Mouse (Mus musculus) liver, postnatal 0 days (tissue): Measurements from ENCODE around the gene Atp6ap2. TPM values are rescaled to one million over a fixed set of nuclear protein-coding genes. Genes with fewer than 3 reads are reported as not detected.
"Not testable (repeated sequence)": the region's sequence is repeated elsewhere in the genome, so short reads cannot be mapped to it uniquely, and the experiment has no call there.

ENCODE experiments used
- ATAC-seq: fragments of 200-750 bp; cut with Nextera tagmentation; 2 replicates; pipeline ENCODE4 v1.8.0; 2017; ENCODE audit warnings: mild to moderate bottlenecking, moderate library complexity
- DNase-seq: peaks from one replicate; pipeline ENCODE4 v3.0.0-alpha.2; 2016
- H3K27ac ChIP-seq: fragments of 300-500 bp; sonication (generic); 2 replicates; pipeline ENCODE4 v1.5.1; 2014; ENCODE audit warnings: antibody characterized with exemption, moderate library complexity, mild to moderate bottlenecking, low read depth
- H3K27me3 ChIP-seq: fragments of 300-500 bp; sonication (generic); 2 replicates; pipeline ENCODE4 v1.6.1; 2014; ENCODE audit warnings: low read length, control low read depth, mixed read lengths; ENCODE audit not compliant: insufficient read depth
- H3K36me3 ChIP-seq: fragments of 300-500 bp; sonication (generic); replicated peaks from 2 replicates; pipeline ENCODE4 v1.6.1; 2014; ENCODE audit warnings: mild to moderate bottlenecking, control low read depth, low read length, moderate library complexity, mixed read lengths; ENCODE audit not compliant: insufficient read depth
- H3K4me1 ChIP-seq: fragments of 300-500 bp; sonication (generic); 2 replicates; pipeline ENCODE4 v1.6.1; 2014; ENCODE audit warnings: antibody characterized with exemption, mild to moderate bottlenecking, control low read depth; ENCODE audit not compliant: insufficient read depth
- H3K4me2 ChIP-seq: fragments of 300-500 bp; sonication (generic); 2 replicates; pipeline ENCODE4 v1.6.1; 2014; ENCODE audit warnings: low read depth, mild to moderate bottlenecking, low read length, moderate library complexity, mixed read lengths
- H3K4me3 ChIP-seq: fragments of 300-500 bp; sonication (generic); 2 replicates; pipeline ENCODE4 v1.5.1; 2014; ENCODE audit warnings: low read depth, low read length
- H3K9ac ChIP-seq: fragments of 300-500 bp; sonication (generic); replicated peaks from 2 replicates; pipeline ENCODE4 v1.6.1; 2014; ENCODE audit warnings: mild to moderate bottlenecking, moderate library complexity
- H3K9me3 ChIP-seq: fragments of 300-500 bp; sonication (generic); 2 replicates; pipeline ENCODE4 v1.6.1; 2016; ENCODE audit warnings: mild to moderate bottlenecking, control low read depth, low read length, mixed read lengths
- CTCF ChIP-seq: sonication (generic); IDR thresholded peaks from 2 replicates; pipeline ENCODE4 v1.5.1; 2016; ENCODE audit warnings: antibody characterized with exemption, low read depth
- EP300 ChIP-seq: IDR thresholded peaks from 2 replicates; pipeline ENCODE4 v1.6.1; 2016; ENCODE audit warnings: antibody characterized with exemption, low read depth, mild to moderate bottlenecking
- WGBS: fragments of 180-500 bp; shearing (Covaris S2); extraction: QIAGEN DNeasy Blood & Tissue Kit; methylation state at CpG from one replicate; pipeline ENCODE4 v1.1.7; 2014; ENCODE audit not compliant: insufficient replicate concordance; 5-methylcytosine and 5-hydroxymethylcytosine counted together
- polyA plus RNA-seq: library from polyadenylated mRNA; unstranded; fragments of >200 nt; fragmentation: Nextera tagmentation; extraction: Ambion mirVana; gene quantifications from 2 replicates; pipeline ENCODE4 v1.2.1, GENCODE M21; 2015

Atp6ap2 gene
- polyA plus RNA-seq, 1 experiment from 2014 or later: 64.0 TPM

- Histone ChIP-seq H3K27ac (no peak overlapping the region), H3K4me1 (no peaks in the 10 kb centered on the region), H3K4me2 (no peak overlapping the region), H3K36me3 (no peaks in the 10 kb centered on the region), H3K27me3 (no peaks in the 10 kb centered on the region), H3K9me3 (no peaks in the 10 kb centered on the region), H3K9ac (no peak overlapping the region), H3K4me3 (no peak overlapping the region)
- ATAC-seq: no peak
- no peak for TF ChIP-seq CTCF
- TF ChIP-seq EP300: no peak
- WGBS: 75% methylated on average over 5 of the region's 5 CpGs
- DNase-seq: no peak
These were observed 4.3 kb upstream of the Atp6ap2 start for GRCm38 (mm10) chrX:12583261-12583660.

DNA sequence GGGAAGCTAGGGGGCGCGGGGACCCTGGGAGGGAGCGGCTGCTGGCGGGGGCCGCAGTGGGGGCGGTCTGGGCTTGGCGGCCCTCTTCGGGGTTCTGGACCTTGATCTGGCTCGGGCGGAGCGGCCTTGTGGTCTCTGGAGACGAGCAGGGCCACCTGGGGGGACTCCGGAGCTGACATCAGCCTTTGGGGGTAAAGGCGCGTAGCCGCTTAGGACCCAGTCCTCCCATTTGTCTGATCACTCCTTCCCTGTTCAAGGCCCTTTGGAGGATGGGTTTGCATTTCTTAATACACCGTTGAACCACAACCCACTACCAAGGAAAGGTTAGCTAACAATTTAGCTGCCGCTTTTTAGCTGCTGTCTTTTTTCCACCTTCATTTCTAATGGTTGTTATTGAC is 356 bp downstream of the Atp6ap2 start:
- no peaks in the 10 kb centered on the region for H3K9me3 ChIP-seq
- H3K4me2 ChIP-seq: peak overlapping the region; percentile 78
- WGBS: 18% methylated on average over 9 of the region's 18 CpGs
- H3K9ac ChIP-seq: peak overlapping the region; percentile 82
- no peak for TF ChIP-seq CTCF
- no peak for TF ChIP-seq EP300
- no peaks in the 10 kb centered on the region for H3K4me1 ChIP-seq
- ATAC-seq (peak; percentile 37), DNase-seq (no peak)
- no peaks in the 10 kb centered on the region; the same call in 1 of the 2 replicates for H3K27me3 ChIP-seq
- no peaks in the 10 kb centered on the region for H3K36me3 ChIP-seq
- H3K27ac ChIP-seq: peak overlapping the region; percentile 84
- H3K4me3 ChIP-seq: peak overlapping the region; percentile 76

- ATAC-seq (no peak), DNase-seq (no peak)
- no peaks in the 10 kb centered on the region for H3K36me3 ChIP-seq
- TF ChIP-seq EP300 (no peak), CTCF (no peak)
- WGBS: 62% methylated on average over 8 of the region's 8 CpGs
- H3K9ac ChIP-seq: no peak overlapping the region
- no peak overlapping the region for H3K4me2 ChIP-seq
- no peaks in the 10 kb centered on the region for H3K4me1 ChIP-seq
- no peak overlapping the region for H3K27ac ChIP-seq
- H3K27me3 ChIP-seq: no peaks in the 10 kb centered on the region; the same call in 1 of the 2 replicates
- no peak overlapping the region for H3K4me3 ChIP-seq
- no peaks in the 10 kb centered on the region for H3K9me3 ChIP-seq
These were observed 3.9 kb downstream of the Atp6ap2 start for GRCm38 (mm10) chrX:12591401-12591943.

DNA sequence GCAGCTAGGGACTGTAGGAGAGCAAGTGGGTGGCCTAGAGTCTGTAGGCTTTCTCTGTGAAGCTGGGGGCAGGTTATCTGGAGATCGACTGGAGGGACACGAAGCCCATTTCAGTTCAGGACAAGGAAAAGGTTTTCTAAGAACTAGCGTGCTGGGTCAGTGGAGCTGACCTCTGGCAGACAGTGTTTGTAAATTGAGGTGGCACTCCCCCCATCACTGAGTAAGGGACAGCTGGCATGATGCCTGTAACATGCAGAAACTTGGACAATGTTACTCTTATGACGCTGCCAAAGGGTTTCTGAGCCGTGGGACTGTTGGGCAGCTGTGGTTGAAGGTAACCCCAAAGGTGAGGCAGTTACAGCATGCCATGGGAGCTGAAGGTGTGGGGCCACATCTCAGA is 4.4 kb downstream of the Atp6ap2 start:
- Histone ChIP-seq H3K9ac (no peak overlapping the region), H3K4me3 (no peak overlapping the region), H3K9me3 (no peaks in the 10 kb centered on the region), H3K36me3 (no peaks in the 10 kb centered on the region), H3K27me3 (no peaks in the 10 kb centered on the region; the same call in 1 of the 2 replicates), H3K27ac (no peak overlapping the region), H3K4me1 (no peaks in the 10 kb centered on the region), H3K4me2 (no peak overlapping the region)
- WGBS: 77% methylated on average over 5 of the region's 5 CpGs
- ATAC-seq: no peak
- no peak for DNase-seq
- no peak for TF ChIP-seq EP300
- no peak for TF ChIP-seq CTCF

GRCm38 (mm10) chrX:12593824-12594223 is 6.2 kb downstream of the Atp6ap2 start:
- H3K9me3 ChIP-seq: no peaks in the 10 kb centered on the region
- H3K27me3 ChIP-seq: no peaks in the 10 kb centered on the region; the same call in 1 of the 2 replicates
- no peaks in the 10 kb centered on the region for H3K4me1 ChIP-seq
- H3K36me3 ChIP-seq: no peaks in the 10 kb centered on the region
- WGBS: 73% methylated on average over 5 of the region's 5 CpGs
- H3K9ac ChIP-seq: no peak overlapping the region
- H3K4me2 ChIP-seq: no peak overlapping the region
- no peak overlapping the region for H3K4me3 ChIP-seq
- H3K27ac ChIP-seq: no peak overlapping the region
- DNase-seq (no peak), ATAC-seq (no peak)
- TF ChIP-seq CTCF (no peak), EP300 (no peak)

DNA sequence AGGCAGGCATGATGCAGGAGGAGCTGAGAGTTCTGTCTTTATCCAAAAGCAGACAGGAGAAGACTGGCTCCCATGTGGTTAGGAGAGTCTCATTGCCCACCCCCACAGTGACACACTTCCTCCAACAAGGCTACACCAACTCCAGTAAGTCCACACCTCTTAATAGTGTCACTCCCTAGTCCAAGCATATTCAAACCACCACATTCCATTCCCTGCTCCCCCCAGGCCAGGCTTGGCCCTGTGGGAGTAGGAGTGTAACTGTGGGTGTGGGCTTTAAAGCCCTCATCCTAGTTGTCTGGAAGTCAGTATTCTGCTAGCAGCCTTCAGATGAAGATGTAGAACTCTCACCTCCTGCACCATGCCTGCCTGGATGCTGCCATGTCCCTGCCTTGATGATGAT is 22.9 kb downstream of the Atp6ap2 start:
- H3K9me3 ChIP-seq, ATAC-seq, H3K27ac ChIP-seq, H3K27me3 ChIP-seq, DNase-seq, H3K4me1 ChIP-seq, H3K4me3 ChIP-seq, H3K9ac ChIP-seq, H3K4me2 ChIP-seq, H3K36me3 ChIP-seq: not testable (repeated sequence)

GRCm38 (mm10) chrX:12611211-12611610 is 23.6 kb downstream of the Atp6ap2 start:
- no peak overlapping the region for H3K9ac ChIP-seq
- no peak for TF ChIP-seq CTCF
- TF ChIP-seq EP300: no peak
- no peak for DNase-seq
- no peak overlapping the region for H3K4me3 ChIP-seq
- ATAC-seq: no peak
- no peak overlapping the region for H3K4me2 ChIP-seq
- no peaks in the 10 kb centered on the region for H3K9me3 ChIP-seq
- 36% methylated on average over 2 of the region's 2 CpGs for WGBS
- no peaks in the 10 kb centered on the region for H3K27me3 ChIP-seq
- H3K27ac ChIP-seq: no peak overlapping the region
- no peaks in the 10 kb centered on the region for H3K36me3 ChIP-seq
- no peaks in the 10 kb centered on the region for H3K4me1 ChIP-seq

DNA sequence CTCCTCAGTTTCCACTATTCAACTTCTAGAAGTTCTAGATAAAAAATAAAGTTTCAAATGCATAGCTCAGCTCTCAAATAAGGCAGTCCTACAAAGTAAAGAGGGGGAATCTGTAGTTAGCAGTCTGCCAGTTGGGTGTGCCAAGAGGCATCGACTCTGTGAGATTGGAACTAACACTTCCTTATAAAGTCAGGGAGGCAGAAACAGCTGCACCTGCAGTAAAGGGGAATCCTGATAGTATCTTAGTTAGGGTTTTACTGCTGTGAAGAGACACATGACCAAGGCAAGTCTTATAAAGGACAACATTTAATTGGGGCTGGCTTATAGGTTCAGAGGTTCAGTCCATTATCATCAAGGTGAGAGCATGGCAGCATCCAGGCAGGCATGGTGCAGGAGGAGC is 24.8 kb downstream of the Atp6ap2 start:
- H3K9ac ChIP-seq, H3K27ac ChIP-seq, DNase-seq, H3K36me3 ChIP-seq, H3K27me3 ChIP-seq, H3K4me1 ChIP-seq, H3K4me2 ChIP-seq, H3K9me3 ChIP-seq, H3K4me3 ChIP-seq, ATAC-seq: not testable (repeated sequence)
- WGBS: 87% methylated on average over 1 of the region's 1 CpGs
